Mouse (Mus musculus) olfactory bulb, adult 2 months (tissue): ENCODE measurements around the gene Bmpr1a.

Experiments
- CTCF ChIP-seq: fragments of 200-500 bp; IDR thresholded peaks from 2 replicates; pipeline ENCODE4 v1.5.1; 2012; ENCODE audit warnings: low read depth, mild to moderate bottlenecking, low read length, moderate library complexity; ENCODE audit not compliant: insufficient read depth
- POLR2A ChIP-seq: fragments of 200-500 bp; IDR thresholded peaks from 2 replicates; pipeline ENCODE4 v1.6.1; 2012; ENCODE audit warnings: mild to moderate bottlenecking, low read depth, low read length, moderate library complexity; ENCODE audit not compliant: insufficient read depth

DNA sequence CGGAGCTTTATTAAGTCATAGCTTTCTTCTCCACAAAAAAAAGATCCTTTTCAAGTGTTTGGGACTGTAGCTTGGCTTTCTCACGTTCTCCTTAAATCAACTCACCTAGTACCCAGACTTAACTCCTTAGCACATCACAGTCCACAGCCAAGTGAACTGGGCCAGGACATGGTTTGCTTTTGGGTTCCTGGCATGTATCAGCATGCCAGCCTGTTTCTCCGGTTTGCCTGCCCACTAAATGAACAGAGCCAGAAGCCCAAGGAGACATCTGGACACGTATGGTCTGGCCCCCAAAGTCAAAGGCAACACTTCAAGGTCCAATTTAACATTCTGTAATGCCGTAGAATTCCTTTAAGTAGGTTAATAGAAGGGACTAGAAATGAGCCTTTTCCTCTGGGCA lies 1.2 kb upstream of the Bmpr1a start:
- no peak for TF ChIP-seq POLR2A
- no peak for TF ChIP-seq CTCF
